Mouse (Mus musculus): ENCODE data around the gene Ldhd.

The Ldhd gene

DNA sequence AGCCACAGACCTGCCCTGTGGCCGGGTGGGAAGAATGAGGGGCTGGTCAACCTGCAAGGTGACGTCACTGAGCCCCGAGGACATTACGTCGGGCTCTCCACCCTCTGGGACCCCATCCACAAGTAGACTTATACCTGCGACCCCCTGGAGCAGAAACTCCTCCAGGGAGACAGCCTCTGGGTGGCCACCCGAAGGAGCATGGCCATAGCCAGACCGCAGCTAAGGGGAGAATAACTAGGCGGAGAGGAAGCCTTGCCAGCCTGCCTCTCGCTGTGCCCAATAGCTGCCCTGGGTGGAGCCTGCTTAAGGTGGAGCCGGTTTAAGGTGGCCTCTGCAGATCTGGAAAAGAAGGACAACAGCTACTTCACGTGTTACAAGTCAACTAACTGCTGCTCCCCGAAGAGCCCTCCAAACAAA lies at the start of gene Ldhd:
Gene Ldhd (minus strand): TSS at position 270 of the 417 bp plus-strand sequence.
- DNase-seq (ENCODE audit: low read depth, low spot score) = no peak

- DNase-seq (ENCODE audit: low read depth, low spot score) = no peak
Observed at GRCm38 (mm10) chr8:111678848-111679247, 48.7 kb upstream of the Ldhd start.

DNA sequence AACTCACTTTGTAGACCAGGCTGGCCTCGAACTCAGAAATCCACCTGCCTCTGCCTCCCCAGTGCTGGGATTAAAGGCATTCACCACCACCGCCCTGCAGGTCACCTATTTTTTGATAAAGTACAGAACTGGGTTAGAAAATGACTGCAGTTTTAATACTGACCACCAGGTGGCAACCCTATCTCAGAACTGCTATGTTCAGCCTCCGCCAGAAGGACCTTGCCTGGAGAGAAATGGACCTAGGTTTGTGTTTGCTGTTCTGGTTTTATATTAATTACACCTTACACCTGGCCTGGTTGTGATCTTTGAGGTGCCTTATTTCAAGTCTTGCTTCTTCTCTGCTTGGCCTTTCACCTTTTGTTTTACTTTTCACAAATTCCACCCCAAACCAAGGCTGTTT lies 47.9 kb upstream of the Ldhd start:
- peak; percentile 89 for DNase-seq (ENCODE audit: low read depth, low spot score)

GRCm38 (mm10) chr8:111676237-111676636 lies 46.1 kb upstream of the Ldhd start:
- peak; percentile 23 for DNase-seq (ENCODE audit: low read depth, low spot score)

GRCm38 (mm10) chr8:111666751-111667150 lies 36.6 kb upstream of the Ldhd start:
- DNase-seq (ENCODE audit: low read depth, low spot score) = peak; percentile 58

GRCm38 (mm10) chr8:111662473-111662872 lies 32.3 kb upstream of the Ldhd start:
- DNase-seq (ENCODE audit: low read depth, low spot score) = peak; percentile 85

DNA sequence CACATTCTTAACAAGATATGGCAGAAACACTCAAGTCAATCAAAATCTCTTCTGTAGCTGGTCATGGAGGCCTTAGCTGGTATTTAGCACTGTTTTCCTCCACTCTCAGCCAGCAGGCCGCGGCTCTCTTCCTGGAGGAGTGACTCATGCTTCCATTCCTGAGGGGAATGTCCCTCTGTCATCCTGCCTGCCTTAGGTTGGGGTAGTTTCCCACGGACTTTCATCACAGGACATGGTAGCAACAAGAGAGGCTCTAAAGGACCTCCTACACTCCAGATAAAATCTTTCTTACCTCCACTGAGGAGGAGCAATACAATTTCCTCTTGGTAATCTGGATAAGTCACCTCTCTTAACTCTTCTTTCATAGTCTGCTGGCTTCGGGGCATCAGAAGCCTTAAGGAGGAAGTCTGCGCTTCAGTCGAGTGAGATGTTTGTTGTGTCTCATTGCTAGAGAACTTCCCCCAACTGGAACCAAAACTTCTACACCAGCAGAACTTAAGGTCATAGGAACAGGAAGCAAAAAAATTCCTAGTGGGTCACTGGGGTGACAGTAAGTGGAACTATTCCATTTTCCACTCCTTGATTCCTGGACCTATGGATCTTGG lies 28.7 kb upstream of the Ldhd start:
- DNase-seq (ENCODE audit: low read depth, low spot score) = peak; percentile 91

DNA sequence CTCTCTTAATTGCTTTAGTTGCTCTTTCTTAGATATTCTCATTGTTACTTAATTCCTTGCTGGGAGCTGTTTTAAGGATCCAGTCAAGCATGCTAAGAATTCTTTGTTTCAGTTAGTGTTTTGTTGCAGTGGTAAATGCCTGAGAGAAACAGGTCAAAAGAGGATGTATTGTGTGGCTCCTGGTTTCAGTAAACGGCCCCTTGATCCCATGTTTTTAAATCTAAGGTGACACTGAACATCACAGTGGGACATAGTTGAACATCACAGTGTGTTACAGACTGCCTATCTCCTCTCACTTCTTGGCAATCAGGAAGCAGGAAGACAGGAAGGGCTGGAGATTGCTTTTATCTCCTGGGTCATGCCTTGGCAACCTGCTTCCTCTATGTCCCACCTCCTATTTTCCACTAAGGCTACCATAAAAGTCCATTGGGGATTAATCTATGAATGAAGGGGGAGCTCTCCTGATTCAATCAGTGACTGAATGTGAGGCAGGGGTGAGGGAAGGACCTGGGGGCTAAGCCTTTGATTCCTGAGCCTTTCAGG lies 27.2 kb upstream of the Ldhd start:
- no peak for DNase-seq (ENCODE audit: low read depth, low spot score)

- no peak for DNase-seq (ENCODE audit: low read depth, low spot score)
Observed at GRCm38 (mm10) chr8:111653524-111653923, 23.4 kb upstream of the Ldhd start.

- no peak for DNase-seq (ENCODE audit: low read depth, low spot score)
Observed at GRCm38 (mm10) chr8:111650651-111651050, 20.5 kb upstream of the Ldhd start.

GRCm38 (mm10) chr8:111648834-111649233 lies 18.7 kb upstream of the Ldhd start:
- DNase-seq (ENCODE audit: low read depth, low spot score) = no peak

DNA sequence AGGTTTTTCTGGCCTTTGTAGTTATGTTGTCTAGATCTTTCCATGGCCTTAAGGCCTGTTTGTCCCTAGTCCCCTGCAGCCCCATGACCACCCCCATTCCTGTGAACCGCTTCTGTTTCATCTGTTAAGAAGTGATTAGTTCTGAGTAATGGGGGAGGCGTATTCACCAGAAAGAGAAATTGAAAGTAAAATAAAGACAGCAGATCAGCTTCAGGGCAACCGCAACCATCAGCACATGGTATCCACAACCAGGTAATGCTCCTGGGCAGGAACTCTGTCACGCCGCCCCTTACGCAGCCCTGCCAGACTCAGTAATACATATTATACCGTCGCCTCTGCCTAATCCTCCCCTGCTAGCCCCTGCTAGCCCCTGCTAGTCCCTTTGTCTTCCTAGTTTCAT lies 15.5 kb upstream of the Ldhd start:
- no peak for DNase-seq (ENCODE audit: low read depth, low spot score)

DNA sequence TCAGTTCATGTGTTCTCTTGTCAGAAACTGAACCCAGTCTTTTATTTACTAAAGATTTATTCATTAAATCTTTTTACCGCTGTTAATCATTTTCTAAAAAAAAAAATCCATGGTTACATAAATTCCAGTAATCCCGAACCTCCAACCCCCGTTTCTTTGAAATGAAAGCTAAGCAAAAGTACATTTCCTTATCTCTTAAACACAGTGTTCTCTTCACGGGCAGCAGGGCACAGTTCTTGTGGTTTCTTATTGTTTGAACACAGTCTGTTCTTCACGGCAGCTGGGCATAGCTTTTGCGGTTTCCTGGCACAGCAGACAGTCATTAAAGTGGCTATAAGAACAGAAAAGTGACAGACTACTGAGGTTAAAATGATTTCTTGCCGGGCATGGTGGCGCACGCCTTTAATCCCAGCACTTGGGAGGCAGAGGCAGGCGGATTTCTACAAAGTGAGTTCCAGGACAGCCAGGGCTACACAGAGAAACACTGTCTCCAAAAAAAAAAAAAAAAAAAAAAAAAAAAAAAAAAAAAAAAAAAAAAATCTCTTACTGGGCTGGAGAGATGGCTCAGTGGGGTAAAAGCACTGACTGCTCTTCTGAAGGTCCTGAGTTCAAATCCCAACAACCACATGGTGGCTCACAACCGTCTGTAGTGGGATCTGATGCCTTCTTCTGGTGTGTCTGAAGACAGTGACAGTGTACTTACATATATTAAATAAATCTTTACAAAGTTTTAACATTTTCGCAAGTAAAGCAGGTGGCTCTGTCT lies 14.3 kb upstream of the Ldhd start:
- DNase-seq (ENCODE audit: low read depth, low spot score) = peak; percentile 79

DNA sequence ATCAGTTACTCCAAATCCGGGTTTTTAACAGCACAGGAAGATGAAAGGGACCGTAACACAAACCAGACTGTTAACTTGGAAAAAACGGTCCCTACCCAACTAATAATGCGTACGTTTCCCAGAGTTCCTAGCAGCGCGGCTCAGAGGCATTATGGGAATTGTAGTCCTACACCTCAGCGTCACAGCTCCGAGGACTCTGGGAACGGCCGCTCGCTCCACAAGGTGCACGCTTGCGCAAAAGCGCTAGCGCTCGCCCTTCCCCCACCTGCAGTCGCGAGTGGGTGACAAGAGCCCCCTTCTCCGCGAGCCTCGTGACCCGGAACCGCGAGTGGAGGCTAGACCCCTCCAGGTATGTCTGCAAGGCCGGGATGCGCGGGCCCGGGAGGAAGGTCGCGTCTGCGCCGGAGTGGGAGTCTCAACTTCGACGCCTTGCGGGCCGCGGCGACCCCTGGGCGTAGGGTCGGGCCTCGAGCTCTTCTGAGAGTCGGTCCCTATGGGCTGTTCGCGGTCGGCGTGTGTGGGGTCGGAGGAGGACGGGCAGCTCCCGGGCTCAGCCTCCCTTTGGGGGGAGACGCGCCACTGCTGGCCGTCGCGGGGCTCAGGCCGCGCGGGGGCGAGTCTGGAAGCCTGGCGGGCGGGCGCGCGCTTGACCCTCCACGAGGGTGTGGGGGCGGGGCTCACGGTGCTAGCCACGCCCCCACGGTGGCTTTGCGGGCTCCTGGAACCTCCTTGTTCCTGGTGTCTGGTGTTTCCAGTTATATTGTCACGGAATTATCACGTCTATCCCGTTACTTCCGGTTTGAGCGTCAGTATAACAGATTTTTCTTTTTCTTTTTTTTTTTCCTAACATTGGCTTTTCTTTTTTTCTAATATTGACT lies 13.3 kb upstream of the Ldhd start, which contains the start of gene Zfp1:
Gene Zfp1 (plus strand): TSS at position 138 of the 878 bp plus-strand sequence.
- DNase-seq (ENCODE audit: low read depth, low spot score) = peak; percentile 100

GRCm38 (mm10) chr8:111642939-111643263 lies 12.7 kb upstream of the Ldhd start:
- no peak for DNase-seq (ENCODE audit: low read depth, low spot score)

DNA sequence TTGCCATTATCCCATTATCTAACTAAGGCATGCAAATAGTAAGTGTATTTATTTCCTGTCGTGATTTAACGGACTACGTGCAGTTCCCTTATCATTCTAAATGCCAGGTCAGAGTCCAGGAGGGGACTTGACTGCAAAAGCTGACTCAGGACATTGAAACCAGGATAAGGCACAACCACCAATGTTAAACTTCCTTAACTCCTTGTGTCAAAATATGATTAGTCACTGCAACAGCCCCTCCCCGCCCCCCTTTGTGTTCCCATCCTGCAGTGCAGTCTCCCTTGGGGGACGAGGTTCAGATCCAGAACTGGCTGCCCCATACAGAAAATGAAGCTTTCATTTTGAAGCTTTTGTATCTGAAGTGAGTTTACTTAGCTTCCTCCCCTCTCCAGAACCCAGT lies 12.3 kb upstream of the Ldhd start:
- DNase-seq (ENCODE audit: low read depth, low spot score) = peak; percentile 85

DNA sequence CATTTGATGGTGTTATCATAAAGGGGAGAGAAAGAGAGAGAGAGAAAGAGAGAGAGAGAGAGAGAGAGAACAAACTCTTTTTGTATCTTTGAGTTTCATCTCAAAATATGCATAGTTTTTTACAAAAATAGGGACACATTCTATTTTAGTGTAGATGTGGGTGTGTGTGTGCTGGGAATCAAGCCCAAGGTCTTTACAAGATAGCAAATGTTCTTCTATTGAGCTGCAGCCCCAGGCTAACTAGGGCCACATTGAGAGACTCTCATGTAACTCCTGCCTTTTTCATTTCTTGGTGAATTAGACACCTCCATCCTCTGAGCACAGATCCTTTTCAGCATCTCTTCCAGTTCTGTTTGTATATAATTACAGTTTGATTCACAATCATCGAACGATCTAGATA lies 10.9 kb upstream of the Ldhd start:
- DNase-seq (ENCODE audit: low read depth, low spot score) = no peak

DNA sequence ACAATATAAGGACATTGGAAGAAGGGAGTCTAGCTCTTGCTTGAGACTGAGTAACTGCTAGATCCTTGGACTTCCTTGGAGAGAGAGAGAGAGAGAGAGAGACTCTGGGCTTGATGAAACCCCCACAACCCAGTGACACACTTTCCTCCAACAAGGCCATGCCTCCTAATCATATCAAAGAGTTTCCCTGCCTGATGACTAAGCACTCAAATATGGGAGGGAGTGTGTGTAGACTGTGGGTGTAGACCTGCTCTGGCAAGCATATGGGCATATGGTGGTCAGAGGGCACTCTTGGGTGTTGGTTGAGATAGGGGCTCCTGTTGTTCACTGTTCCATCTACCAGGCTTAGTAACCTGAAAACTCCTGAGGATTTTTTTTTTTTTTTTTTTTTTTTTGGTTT lies 7.9 kb upstream of the Ldhd start:
- DNase-seq (ENCODE audit: low read depth, low spot score) = peak; percentile 90

DNA sequence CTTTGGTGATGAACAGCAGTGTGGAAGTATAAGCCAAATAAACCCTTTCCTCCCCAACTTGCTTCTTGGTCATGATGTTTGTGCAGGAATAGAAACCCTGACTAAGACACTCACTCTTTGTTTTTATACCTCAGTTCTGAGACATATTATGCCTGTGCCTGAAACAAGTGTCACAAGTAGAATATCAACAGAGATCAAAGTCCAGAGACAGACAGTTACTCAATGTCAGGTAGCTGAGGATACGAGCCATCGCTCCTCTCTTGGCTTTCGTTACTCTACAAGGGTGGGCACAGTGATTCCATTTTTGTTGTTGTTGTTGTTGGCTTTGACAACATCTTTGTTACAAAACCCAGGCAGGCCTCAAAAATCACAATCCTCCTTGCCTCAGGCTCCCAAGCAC lies 2.8 kb upstream of the Ldhd start:
- DNase-seq (ENCODE audit: low read depth, low spot score) = no peak

GRCm38 (mm10) chr8:111631589-111631988 lies 1.4 kb upstream of the Ldhd start:
- peak; percentile 45 for DNase-seq (ENCODE audit: low read depth, low spot score)

GRCm38 (mm10) chr8:111628894-111629501 lies 1.2 kb downstream of the Ldhd start:
- DNase-seq (ENCODE audit: low read depth, low spot score) = no peak

- DNase-seq (ENCODE audit: low read depth, low spot score) = no peak
Observed at GRCm38 (mm10) chr8:111628401-111628800, 1.8 kb downstream of the Ldhd start.
